Mouse (Mus musculus): ENCODE measurements around the gene Ssc4d. TPM values are rescaled to one million over a fixed set of nuclear protein-coding genes. Genes with fewer than 3 reads are reported as not detected.

Gene Ssc4d
- 1.6 and 2.7 TPM in 2 replicates for polyA plus RNA-seq (2015; fragmentation: Nextera tagmentation; extraction: Ambion mirVana)

DNA sequence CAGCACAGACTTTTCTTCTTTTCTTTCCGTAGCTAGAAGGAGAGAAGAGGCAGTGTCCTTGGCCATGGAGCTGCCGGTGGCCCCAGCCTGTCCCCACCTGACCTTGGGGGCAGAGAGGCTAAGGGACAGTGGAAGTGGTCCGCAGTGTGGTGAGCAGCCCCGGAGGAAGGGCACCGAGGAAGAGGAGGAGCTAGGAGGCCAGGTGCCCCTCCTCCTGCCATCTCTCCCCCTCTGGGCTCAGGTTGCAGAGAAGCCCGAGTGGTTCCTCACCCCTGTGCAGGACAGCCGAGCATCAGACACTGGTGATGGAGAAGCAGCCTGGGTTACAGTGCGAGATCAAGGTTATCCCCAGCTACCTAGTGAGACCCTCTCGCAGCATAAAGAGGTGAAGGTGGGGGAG, at the start of gene Ssc4d:
Gene Ssc4d, minus strand, starts transcription at position 167 of the 400 bp plus-strand sequence.
- DNase-seq (ENCODE audit: low spot score): no peak

GRCm38 (mm10) chr5:136019907-136020306, 45.6 kb upstream of the Ssc4d start:
- peak; percentile 36 for DNase-seq (ENCODE audit: low spot score)

GRCm38 (mm10) chr5:136018726-136019125, 44.4 kb upstream of the Ssc4d start:
- no peak for DNase-seq (ENCODE audit: low spot score)

DNA sequence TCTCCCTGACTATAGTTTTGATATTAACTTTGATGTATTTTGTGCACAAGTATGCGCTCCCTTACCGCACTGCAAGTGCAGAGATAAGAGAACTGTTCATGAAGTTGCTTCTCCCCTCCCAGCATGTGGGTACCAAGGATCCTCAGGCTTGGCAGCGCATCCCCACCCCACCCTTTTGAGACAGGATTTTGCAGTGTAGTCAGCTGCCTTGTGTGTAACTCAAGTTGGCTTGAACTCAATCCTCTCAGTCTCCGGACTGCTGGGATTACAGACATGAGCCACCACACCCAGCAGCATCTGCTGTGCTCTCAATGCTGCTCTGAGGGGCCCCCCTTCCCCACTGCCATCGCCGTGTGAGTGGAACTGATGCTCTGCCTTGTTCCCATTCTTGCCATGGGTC, 42.9 kb upstream of the Ssc4d start:
- no peak for DNase-seq (ENCODE audit: low spot score)

DNA sequence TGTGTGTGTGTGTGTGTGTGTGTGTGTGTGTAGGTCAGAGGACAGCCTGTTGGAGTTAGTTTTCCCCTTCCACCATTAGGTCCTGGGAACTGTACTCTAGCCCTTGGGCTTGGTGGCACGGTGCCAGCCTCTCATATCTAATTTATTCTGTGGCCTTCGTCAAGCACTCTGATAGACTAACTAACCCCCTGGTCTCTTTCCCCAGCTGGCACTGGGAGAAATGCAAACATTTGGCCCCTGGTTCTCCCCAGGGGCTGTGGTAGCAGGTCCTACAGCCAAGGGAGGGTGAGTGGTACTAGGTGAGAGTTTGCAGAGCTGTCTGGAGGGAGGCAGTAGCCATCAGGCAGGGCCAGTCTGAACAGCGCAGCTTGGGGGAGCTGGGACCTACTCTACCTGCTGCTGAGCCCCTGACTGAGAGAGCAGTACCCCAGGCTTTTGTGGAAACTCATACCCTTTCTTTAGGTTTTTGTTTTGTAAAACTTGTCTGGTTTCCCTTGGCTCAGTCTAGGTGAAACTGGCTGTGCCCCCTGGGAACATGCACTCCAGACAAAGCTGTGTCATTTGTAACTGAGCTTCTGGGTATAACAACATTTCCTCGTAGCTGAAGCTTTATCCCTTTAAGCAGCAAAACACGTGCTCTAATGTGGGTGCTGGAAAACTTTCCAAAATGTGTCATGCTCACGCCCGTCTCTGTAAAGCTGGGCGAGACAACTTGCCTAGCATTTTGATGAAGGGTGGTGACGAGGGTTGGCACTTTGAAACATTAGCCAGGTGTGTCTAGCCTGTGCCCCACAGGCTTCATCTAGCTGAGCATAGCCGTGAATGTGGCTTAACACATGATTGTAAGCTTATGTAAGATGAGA, 41.9 kb upstream of the Ssc4d start:
- no peak for DNase-seq (ENCODE audit: low spot score)

GRCm38 (mm10) chr5:136015586-136015985, 41.3 kb upstream of the Ssc4d start:
- no peak for DNase-seq (ENCODE audit: low spot score)

DNA sequence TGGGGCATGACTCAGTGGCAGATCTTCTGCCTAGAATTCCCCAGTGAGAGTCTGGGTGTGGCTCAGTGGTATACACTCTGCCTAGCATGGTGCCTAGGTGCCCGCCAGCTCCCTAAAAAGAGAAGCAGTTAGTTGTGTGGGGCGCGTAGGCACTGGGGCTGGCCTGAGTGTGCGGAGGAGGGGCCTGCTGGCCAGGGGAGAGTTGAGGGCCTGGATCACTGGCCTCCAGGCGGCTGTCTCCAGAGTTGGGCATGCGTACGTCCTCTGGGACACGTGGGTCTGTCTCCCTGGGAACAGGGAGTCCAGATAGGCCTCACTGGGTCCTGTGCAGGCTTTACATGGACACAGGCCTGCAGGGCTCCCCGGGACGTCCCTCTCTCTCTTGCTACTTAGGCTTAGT, 40.5 kb upstream of the Ssc4d start:
- no peak for DNase-seq (ENCODE audit: low spot score)

DNA sequence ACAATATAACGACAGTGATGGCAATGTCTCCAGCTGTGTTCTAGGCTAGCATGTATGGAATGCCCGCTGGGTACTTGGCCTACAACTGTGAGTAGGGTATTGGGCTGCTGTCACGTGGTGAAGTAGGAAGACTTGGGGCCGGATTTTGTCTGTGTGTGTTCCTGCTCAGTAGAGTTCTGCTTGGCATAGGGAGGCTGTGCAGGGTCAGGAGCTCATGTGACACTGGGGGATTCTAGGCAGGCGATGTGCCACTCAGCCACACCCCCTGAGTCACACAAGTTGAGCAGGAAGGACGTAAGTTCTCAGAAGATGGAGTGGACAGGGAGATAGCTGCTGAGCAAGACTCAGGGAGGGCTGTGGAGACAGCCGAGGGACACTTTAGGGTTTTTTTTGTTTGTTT, 33.4 kb upstream of the Ssc4d start:
- no peak for DNase-seq (ENCODE audit: low spot score)

- no peak for DNase-seq (ENCODE audit: low spot score)
Observed at GRCm38 (mm10) chr5:136004537-136004936, 30.2 kb upstream of the Ssc4d start.

DNA sequence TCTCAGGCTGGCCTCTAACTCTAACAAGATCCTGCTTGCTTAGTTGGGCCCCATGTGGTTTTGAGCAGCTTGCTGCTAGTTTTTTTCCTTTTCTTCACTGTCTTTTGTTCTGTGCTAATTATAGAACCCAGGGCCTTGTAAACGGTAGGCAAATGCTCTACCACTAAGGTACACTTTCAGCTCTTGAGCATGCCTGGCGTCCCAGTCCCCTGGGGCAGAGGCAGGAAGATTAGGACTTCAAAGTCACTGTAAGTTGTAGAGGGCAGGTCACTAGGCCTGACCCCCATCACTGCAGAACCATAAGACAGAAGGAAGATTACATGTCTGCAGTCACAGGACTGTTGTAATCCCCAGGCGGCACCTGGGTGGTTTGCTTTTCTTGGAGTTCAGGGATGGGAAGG, 28.4 kb upstream of the Ssc4d start:
- DNase-seq (ENCODE audit: low spot score): peak; percentile 68

GRCm38 (mm10) chr5:136002325-136002724, 28.0 kb upstream of the Ssc4d start:
- peak; percentile 25 for DNase-seq (ENCODE audit: low spot score)

DNA sequence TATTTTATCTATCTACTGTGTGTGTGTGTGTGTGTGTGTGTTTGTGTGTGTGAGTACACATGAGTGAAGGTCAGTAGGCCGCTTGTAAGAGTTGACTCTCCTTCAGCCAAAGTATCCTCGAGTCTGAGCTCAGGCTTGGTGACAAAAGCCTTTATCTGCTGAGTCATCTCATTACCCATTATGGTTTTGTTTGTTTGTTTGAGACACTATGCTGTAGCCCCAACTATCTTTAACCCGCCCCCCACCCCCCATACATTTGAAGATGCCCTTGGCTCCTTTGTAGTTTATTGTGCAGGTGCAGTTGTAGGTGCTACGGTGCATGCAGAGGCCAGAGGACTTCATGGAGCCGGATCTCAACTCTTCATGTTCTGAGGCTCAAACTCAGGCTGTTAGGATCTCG, 26.9 kb upstream of the Ssc4d start:
- DNase-seq (ENCODE audit: low spot score): peak; percentile 20

GRCm38 (mm10) chr5:135996162-135996561, 21.8 kb upstream of the Ssc4d start:
- DNase-seq (ENCODE audit: low spot score): no peak

- DNase-seq (ENCODE audit: low spot score): peak; percentile 94
Observed at GRCm38 (mm10) chr5:135994725-135995687, 20.7 kb upstream of the Ssc4d start, which contains the start of gene Dtx2. Dtx2 (plus strand) TSS chr5:135994800.

GRCm38 (mm10) chr5:135994335-135994724, 20.0 kb upstream of the Ssc4d start:
- DNase-seq (ENCODE audit: low spot score): no peak

DNA sequence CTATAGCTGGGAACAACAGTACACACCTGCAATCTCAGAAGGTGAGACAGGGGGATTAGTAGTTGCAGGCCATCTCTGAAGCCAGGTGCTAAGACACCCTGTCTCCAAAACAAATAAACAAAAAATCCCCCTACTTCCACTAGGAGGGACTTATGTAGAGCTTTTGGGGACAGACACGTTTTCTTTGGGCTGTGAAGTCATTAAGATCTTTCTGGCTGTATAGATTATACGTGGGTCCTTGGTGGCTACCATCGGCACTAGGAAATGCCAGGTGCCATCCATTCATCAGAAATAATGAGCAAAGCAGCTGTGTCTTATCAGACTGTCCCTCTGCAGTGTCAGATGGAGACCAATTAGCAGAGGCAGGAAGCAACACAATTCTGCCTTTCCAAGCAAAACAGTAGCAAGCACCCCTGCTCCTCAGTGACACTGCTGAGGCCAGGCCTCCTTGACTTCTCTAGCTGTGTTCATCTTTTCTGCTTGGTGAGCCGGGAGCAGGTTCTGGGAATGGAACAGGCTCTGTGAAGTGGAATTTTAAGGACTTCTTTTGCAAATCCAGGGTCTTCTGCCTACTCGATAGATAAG, 19.1 kb upstream of the Ssc4d start:
- no peak for DNase-seq (ENCODE audit: low spot score)

DNA sequence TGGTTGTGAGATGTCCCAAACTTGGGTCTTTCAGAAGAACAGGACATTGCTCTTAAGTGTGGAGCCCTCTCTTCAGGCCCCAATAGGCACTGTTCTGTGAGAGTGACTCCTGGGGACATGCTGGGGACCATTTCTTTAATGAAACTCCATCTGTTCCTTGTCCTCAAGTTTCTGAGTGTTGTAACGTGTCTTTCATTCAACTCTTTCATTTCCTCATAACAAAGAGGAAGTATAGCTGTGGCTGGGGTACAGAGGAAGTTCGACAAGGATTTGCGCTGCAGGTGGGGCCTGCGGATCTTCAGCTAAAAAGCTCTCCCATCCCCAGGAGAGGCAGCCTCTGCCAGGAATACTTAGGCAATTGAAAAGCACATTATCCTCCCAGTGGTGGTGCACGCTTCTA, 16.3 kb upstream of the Ssc4d start:
- DNase-seq (ENCODE audit: low spot score): peak; percentile 45

GRCm38 (mm10) chr5:135987248-135987647, 12.9 kb upstream of the Ssc4d start:
- peak; percentile 61 for DNase-seq (ENCODE audit: low spot score)

DNA sequence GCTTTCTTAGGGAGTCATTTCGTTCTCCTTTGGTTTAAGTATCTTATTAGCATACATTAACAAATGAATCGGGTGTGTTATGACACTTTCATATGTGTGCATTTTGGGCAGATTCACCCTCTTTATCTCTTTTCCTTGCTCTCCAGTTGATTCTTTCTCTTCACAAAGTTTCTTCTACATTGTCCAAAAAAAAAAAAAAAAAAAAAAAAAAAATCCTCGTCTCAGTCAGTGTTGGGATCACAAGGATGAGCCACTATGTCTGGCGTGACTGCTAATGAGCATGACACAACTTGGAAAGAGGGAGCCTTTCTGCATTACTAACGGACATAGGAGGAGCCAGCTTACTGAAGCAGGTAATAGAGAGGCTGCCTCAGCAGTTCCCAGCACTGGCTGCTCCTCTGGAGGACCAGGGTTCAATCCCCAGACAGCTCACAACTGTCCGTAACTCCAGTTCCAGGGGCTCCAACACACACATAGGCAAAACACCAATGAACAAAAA, 10.3 kb upstream of the Ssc4d start:
- DNase-seq (ENCODE audit: low spot score): no peak

GRCm38 (mm10) chr5:135982398-135982797, 8.1 kb upstream of the Ssc4d start:
- peak; percentile 53 for DNase-seq (ENCODE audit: low spot score)

DNA sequence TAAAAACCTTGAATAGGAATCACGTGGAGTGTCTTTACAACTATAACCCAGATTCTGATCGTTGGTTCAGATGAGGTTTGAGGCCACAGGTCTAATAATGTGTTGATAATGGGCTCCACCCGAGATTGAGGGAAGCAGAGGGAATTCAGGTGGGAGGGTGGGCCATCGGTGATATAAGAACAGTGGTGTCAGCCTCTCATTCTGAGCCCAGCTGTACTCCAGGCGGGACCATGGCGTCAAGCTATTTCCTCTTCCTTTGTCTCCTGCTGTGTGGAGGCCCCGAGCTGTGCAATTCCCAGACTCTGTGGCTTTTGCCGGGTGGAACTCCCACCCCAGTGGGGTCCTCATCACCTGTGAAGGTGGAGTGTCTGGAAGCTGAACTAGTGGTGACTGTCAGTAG, 5.6 kb upstream of the Ssc4d start, which contains the start of gene Zp3:
Gene Zp3, plus strand, starts transcription at position 196 of the 400 bp plus-strand sequence.
- DNase-seq (ENCODE audit: low spot score): no peak
